Mouse (Mus musculus) cerebellum, adult 2 months (tissue): ENCODE measurements around the gene Hoxd4.

ENCODE experiments used
- CTCF ChIP-seq: fragments of 200-500 bp; IDR thresholded peaks from 2 replicates; pipeline ENCODE4 v1.5.1; 2011; ENCODE audit warnings: low read depth, mild to moderate bottlenecking, control low read depth, low read length, moderate library complexity, borderline replicate concordance; ENCODE audit not compliant: insufficient read depth
- POLR2A ChIP-seq: fragments of 200-500 bp; IDR thresholded peaks from 2 replicates; pipeline ENCODE4 v1.6.1; 2011; ENCODE audit warnings: low read length, control low read depth, borderline replicate concordance; ENCODE audit not compliant: insufficient read depth

DNA sequence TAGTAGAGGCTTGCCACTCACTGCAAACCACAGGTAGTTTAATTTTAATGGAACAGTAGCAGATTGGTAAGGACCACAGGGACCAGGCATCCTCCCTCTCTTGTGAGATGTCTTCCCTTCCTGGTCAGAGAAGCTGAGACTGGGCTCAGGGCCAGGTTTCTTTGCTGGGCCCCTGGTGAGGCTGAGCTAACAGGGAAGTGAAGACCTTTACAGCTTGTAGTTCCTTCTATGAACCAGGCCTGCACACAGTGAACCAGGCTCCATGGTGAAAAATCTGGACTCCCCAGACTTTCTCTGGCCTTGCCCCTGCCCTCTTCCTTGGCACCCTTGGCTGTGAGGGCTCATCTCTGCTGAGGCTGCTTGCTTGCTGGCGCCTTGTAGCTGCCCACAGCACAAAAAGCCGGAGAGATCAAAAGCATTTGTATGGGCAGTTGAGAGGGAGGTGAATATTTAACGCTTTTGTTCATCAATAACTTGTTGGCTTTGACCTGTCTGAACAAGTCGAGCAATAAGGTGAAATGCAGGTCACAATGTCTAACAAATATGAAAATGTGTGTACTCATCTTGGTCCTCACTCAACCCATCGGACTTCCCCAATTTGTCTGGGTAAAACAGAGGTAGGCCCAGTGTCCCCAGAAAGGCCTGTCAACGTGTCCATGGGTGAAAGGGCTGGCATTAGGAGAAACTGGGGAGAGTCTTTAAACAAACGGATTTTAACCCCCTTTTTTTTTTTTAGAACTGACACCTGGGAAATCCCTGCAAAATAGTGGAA lies 12.7 kb downstream of the Hoxd4 start:
- no peak for TF ChIP-seq CTCF
- TF ChIP-seq POLR2A: no peak
